Mouse (Mus musculus) ES-E14 (cell line): ENCODE results near the gene Vhl. TPM values are rescaled to one million over a fixed set of nuclear protein-coding genes. Genes with fewer than 3 reads are reported as not detected.

ENCODE experiments used
- DNase-seq: peaks from one replicate; pipeline ENCODE4 v3.0.0-alpha.2; 2013; ENCODE audit warnings: low read depth, low spot score
- H3K27ac ChIP-seq: 2 replicates; pipeline ENCODE4 v1.5.1; 2012; ENCODE audit warnings: low read depth, mild to moderate bottlenecking, low read length, moderate library complexity, mixed read lengths; ENCODE audit not compliant: poor library complexity, insufficient read depth, severe bottlenecking
- H3K36me3 ChIP-seq: 2 replicates; pipeline ENCODE4 v1.6.1; 2012; ENCODE audit warnings: mild to moderate bottlenecking, low read length, moderate library complexity, mixed read lengths; ENCODE audit not compliant: control insufficient read depth, poor library complexity, insufficient read depth, severe bottlenecking
- H3K4me1 ChIP-seq, 2 experiments: fragments of 150-350 bp in 1 of 2; sonication (generic) in 1 of 2; 2 replicates each; pipeline ENCODE4 v1.6.1; 2012; ENCODE audit warnings: low read length in 2 of 2, mild to moderate bottlenecking in 1 of 2, mixed read lengths in 1 of 2; ENCODE audit not compliant: control insufficient read depth in 2 of 2, insufficient read depth in 2 of 2, poor library complexity in 1 of 2
- H3K4me3 ChIP-seq, 2 experiments: fragments of 150-350 bp in 1 of 2; sonication (generic) in 1 of 2; 2 replicates each; pipeline ENCODE4 v1.5.1; 2012; ENCODE audit warnings: low read length in 2 of 2, low read depth in 1 of 2, mild to moderate bottlenecking in 1 of 2, mixed read lengths in 1 of 2; ENCODE audit not compliant: insufficient read depth in 1 of 2, poor library complexity in 1 of 2, severe bottlenecking in 1 of 2
- H3K9ac ChIP-seq: 2 replicates; pipeline ENCODE4 v1.6.1; 2012; ENCODE audit warnings: low read depth, mild to moderate bottlenecking, low read length, mixed read lengths; ENCODE audit not compliant: poor library complexity, insufficient read depth, severe bottlenecking
- H3K9me3 ChIP-seq: fragments of 150-350 bp; sonication (generic); 2 replicates; pipeline ENCODE4 v1.6.1; 2012; ENCODE audit warnings: low read depth, mild to moderate bottlenecking, low read length; ENCODE audit not compliant: control insufficient read depth, insufficient read depth
- CHD2 ChIP-seq: IDR thresholded peaks from 2 replicates; pipeline ENCODE4 v1.6.1; 2014; ENCODE audit warnings: mild to moderate bottlenecking, low read depth, low read length, inconsistent platforms
- HCFC1 ChIP-seq: IDR thresholded peaks from 2 replicates; pipeline ENCODE4 v1.6.1; 2012; ENCODE audit warnings: low read length, inconsistent platforms, borderline replicate concordance; ENCODE audit not compliant: insufficient read depth
- MAFK ChIP-seq: IDR thresholded peaks from 2 replicates; pipeline ENCODE4 v1.6.1; 2014; ENCODE audit warnings: mild to moderate bottlenecking, low read depth, low read length, inconsistent platforms; ENCODE audit not compliant: insufficient read depth
- ZC3H11A ChIP-seq: IDR thresholded peaks from 2 replicates; pipeline ENCODE4 v1.6.1; 2012; ENCODE audit warnings: low read depth, mild to moderate bottlenecking, inconsistent platforms, low read length, borderline replicate concordance
- ZNF384 ChIP-seq: IDR thresholded peaks from 2 replicates; pipeline ENCODE4 v1.6.1; 2012; ENCODE audit warnings: low read depth, low read length, inconsistent platforms
- in situ Hi-C, 2 experiments: fragments of 600-800 bp; cut with MboI; formaldehyde crosslinking; loops; one replicate each; pipeline ENCODE4 v1.15.1; 2025; ENCODE audit warnings: low sequenced_read_pairs in 2 of 2, inconsistent platforms in 1 of 2; ENCODE audit not compliant: unreplicated experiment in 2 of 2
- total RNA-seq: library from RNA; depleted of rRNA; stranded (reverse); fragments of 300-350 nt; gene quantifications from 2 replicates; pipeline ENCODE4 v1.2.3, GENCODE M21; 2012

The Vhl gene
- total RNA-seq, 1 experiment = 13.9 TPM

- Histone ChIP-seq H3K4me3 (no peak overlapping the region), H3K4me1 (0 out of 4 replicates have a peak, but pooled peaks cover 0 to 2% of the 10 kb centered on the region in 2 experiments), H3K9ac (no peak overlapping the region), H3K9me3 (no peaks in the 10 kb centered on the region), H3K36me3 (peaks cover 15% of the 10 kb centered on the region), H3K27ac (no peak overlapping the region)
- in situ Hi-C loops = no loop called here
- no peak for DNase-seq
- TF ChIP-seq HCFC1 (no peak), CHD2 (no peak), MAFK (no peak), ZC3H11A (no peak), ZNF384 (no peak)
Observed at GRCm38 (mm10) chr6:113632863-113633262, 9.1 kb downstream of the Vhl start.

- TF ChIP-seq CHD2 (no peak), ZC3H11A (peak; percentile 65; the same call in 1 of the 2 replicates), ZNF384 (peak; percentile 56; the same call in 1 of the 2 replicates), MAFK (0 out of 2 replicates have a peak, but pooled peaks have one; percentile 9), HCFC1 (0 out of 2 replicates have a peak, but pooled peaks have one; percentile 14)
- H3K27ac ChIP-seq = no peak within 1 kb of the TSS
- 0 out of 4 replicates have a peak, but pooled peaks cover 0 to 2% of the 10 kb centered on the region in 2 experiments for H3K4me1 ChIP-seq
- peak within 1 kb of the TSS; percentile 68 to 72 for H3K4me3 ChIP-seq
- no peaks in the 10 kb centered on the region for H3K9me3 ChIP-seq
- DNase-seq = peak; percentile 88
- H3K9ac ChIP-seq = peak within 1 kb of the TSS; percentile 60
- in situ Hi-C loops = loop anchor here in 1 of 2 experiments (5.0 kb wide), 1 partner anchor 44 kb away; no protein-coding TSS in a partner anchor
- no peaks in the 10 kb centered on the region for H3K36me3 ChIP-seq
Observed at GRCm38 (mm10) chr6:113638302-113639040, 14.7 kb downstream of the Vhl start, which contains the start of gene Irak2. Irak2 (plus strand) TSS chr6:113638467.

DNA sequence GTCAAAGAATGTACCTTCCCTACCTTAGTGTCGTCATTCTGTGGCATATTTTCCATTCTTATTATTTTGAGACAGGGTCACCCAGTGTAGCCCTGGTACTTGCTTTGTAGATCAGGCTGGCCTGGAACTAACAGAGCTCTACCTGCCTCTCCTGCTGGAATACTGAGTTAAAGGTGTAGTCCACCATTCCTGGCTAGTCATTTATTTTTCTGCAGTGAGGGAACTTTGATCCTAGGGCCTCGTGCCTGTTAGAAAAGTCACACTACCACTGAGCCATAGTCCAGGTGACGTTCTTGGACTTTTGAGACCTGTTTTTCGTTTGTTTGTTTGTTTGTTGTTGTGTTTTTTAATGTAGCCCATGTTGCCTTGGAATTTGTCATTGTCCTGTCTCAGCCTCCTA is 15.4 kb downstream of the Vhl start:
- no peak for DNase-seq
- TF ChIP-seq MAFK (no peak), ZC3H11A (no peak), CHD2 (no peak), HCFC1 (no peak), ZNF384 (no peak)
- Histone ChIP-seq H3K9ac (no peak overlapping the region), H3K9me3 (no peaks in the 10 kb centered on the region), H3K4me3 (no peak overlapping the region), H3K36me3 (no peaks in the 10 kb centered on the region), H3K4me1 (0 out of 4 replicates have a peak, but pooled peaks cover 0 to 2% of the 10 kb centered on the region in 2 experiments), H3K27ac (no peak overlapping the region)
- in situ Hi-C loops = loop anchor here in 1 of 2 experiments (5.0 kb wide), 1 partner anchor 43 kb away; no protein-coding TSS in a partner anchor

GRCm38 (mm10) chr6:113642605-113643004 is 18.8 kb downstream of the Vhl start:
- H3K27ac ChIP-seq = no peak overlapping the region
- TF ChIP-seq ZNF384 (no peak), CHD2 (no peak), HCFC1 (no peak), ZC3H11A (no peak), MAFK (no peak)
- H3K4me1 ChIP-seq = no peaks in the 10 kb centered on the region
- H3K4me3 ChIP-seq = no peak overlapping the region
- no peaks in the 10 kb centered on the region for H3K9me3 ChIP-seq
- no peak overlapping the region for H3K9ac ChIP-seq
- no peaks in the 10 kb centered on the region for H3K36me3 ChIP-seq
- in situ Hi-C loops = no loop called here
- DNase-seq = no peak

GRCm38 (mm10) chr6:113643021-113643420 is 19.3 kb downstream of the Vhl start:
- no peak for DNase-seq
- no peak overlapping the region for H3K4me3 ChIP-seq
- TF ChIP-seq ZNF384 = no peak
- in situ Hi-C loops = no loop called here
- H3K9me3 ChIP-seq = no peaks in the 10 kb centered on the region
- no peak overlapping the region for H3K9ac ChIP-seq
- no peaks in the 10 kb centered on the region for H3K36me3 ChIP-seq
- H3K27ac ChIP-seq = no peak overlapping the region
- H3K4me1 ChIP-seq = no peaks in the 10 kb centered on the region
